ENCODE assay signal across 8 mouse cellular contexts in the genomic region with DNA sequence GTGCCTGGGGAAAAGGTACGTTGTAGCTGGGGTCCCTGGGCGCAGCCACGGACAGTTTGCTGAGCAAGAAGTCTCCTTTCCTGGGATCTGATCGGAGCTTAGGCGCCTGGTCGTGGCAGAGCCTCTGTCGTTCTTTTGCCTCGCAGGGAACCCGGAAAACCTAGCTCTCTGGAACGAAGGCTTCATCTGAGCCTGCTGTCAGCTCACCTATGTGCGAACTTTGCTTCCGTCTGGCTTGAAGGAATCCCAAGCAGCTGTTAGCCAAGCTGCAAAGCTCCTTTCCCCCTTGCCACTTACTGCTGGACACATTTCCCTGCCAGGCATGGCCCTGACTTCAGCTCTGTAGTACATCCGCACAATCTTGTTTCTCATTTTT. TPM values are rescaled to one million over a fixed set of nuclear protein-coding genes. Genes with fewer than 3 reads are reported as not detected.
DNase-seq lines count a peak whose midpoint lies in the region; ATAC-seq lines count a peak whose summit lies in the region.

No protein-coding gene starts in this region.

- no peaks in the 10 kb centered on the region for H3K36me3 ChIP-seq in heart, embryonic 13.5 days
- no peaks in the 10 kb centered on the region for H3K36me3 ChIP-seq in forebrain, embryonic 16.5 days (ENCODE audit: control insufficient read depth, insufficient read depth)
- H3K36me3 ChIP-seq in limb, embryonic 15.5 days: no peaks in the 10 kb centered on the region

- peaks cover 27% of the 10 kb centered on the region for H3K4me1 ChIP-seq in heart, embryonic 13.5 days
- H3K4me1 ChIP-seq in forebrain, embryonic 16.5 days (replicated peaks; ENCODE audit: control insufficient read depth, insufficient read depth, low read length): peaks cover 28% of the 10 kb centered on the region
- H3K4me1 ChIP-seq in limb, embryonic 15.5 days: peaks cover 10% of the 10 kb centered on the region

- WGBS in heart, embryonic 13.5 days: under 1% methylated on average over 13 of the region's 13 CpGs
- WGBS in forebrain, embryonic 16.5 days: 2% methylated on average over 13 of the region's 13 CpGs
- WGBS in limb, embryonic 15.5 days: under 1% methylated on average over 13 of the region's 13 CpGs

- H3K9me3 ChIP-seq in heart, embryonic 13.5 days: no peaks in the 10 kb centered on the region
- H3K9me3 ChIP-seq in forebrain, embryonic 16.5 days (ENCODE audit: control insufficient read depth, low read length): no peaks in the 10 kb centered on the region
- no peaks in the 10 kb centered on the region for H3K9me3 ChIP-seq in limb, embryonic 15.5 days

- H3K4me3 ChIP-seq in heart, embryonic 13.5 days: peak overlapping the region; percentile 67
- H3K4me3 ChIP-seq in forebrain, embryonic 16.5 days (replicated peaks; ENCODE audit: low read length): peak overlapping the region; percentile 60
- H3K4me3 ChIP-seq in limb, embryonic 15.5 days: peak overlapping the region; percentile 62

- H3K4me2 ChIP-seq in heart, embryonic 13.5 days: peak overlapping the region; percentile 84
- H3K4me2 ChIP-seq in forebrain, embryonic 16.5 days (ENCODE audit: low read length): peak overlapping the region; percentile 72
- H3K4me2 ChIP-seq in limb, embryonic 15.5 days: peak overlapping the region; percentile 83

- intact Hi-C loops in heart, postnatal 25 days (cut with DNase I): no loop called here

- peak overlapping the region; percentile 70 for H3K27ac ChIP-seq in heart, embryonic 13.5 days (replicated peaks)
- H3K27ac ChIP-seq in forebrain, embryonic 16.5 days (ENCODE audit: low read length): peak overlapping the region; percentile 92
- H3K27ac ChIP-seq in limb, embryonic 15.5 days: peak overlapping the region; percentile 85

- peak overlapping the region; percentile 80 for H3K9ac ChIP-seq in heart, embryonic 13.5 days
- peak overlapping the region; percentile 75 for H3K9ac ChIP-seq in forebrain, embryonic 16.5 days (replicated peaks; ENCODE audit: low read depth, low read length)
- H3K9ac ChIP-seq in limb, embryonic 15.5 days: peak overlapping the region; percentile 44

- H3K27me3 ChIP-seq in heart, embryonic 13.5 days (replicated peaks): peaks cover 9% of the 10 kb centered on the region; the same call in 1 of the 2 replicates
- no peaks in the 10 kb centered on the region for H3K27me3 ChIP-seq in forebrain, embryonic 16.5 days (replicated peaks; ENCODE audit: control insufficient read depth, insufficient read depth, low read length)
- H3K27me3 ChIP-seq in limb, embryonic 15.5 days: no peaks in the 10 kb centered on the region

- DNase-seq in heart, postnatal 25 days (ENCODE audit: low spot score): no peak
- DNase-seq in cerebellum, adult 11 months: peak; percentile 37
- peak; percentile 16 for DNase-seq in right cerebral cortex, postnatal 14 days
- no peak for DNase-seq in adrenal gland, postnatal 14 days
- no peak for DNase-seq in urinary bladder, postnatal 4 days (ENCODE audit: low spot score in 2 of 2)

- ATAC-seq in heart, embryonic 13.5 days (ENCODE audit: extremely low read depth, insufficient number of reproducible peaks, low FRiP score, low TSS enrichment): no peak
- ATAC-seq in forebrain, embryonic 16.5 days: no peak
- no peak for ATAC-seq in limb, embryonic 15.5 days (ENCODE audit: insufficient number of reproducible peaks, low FRiP score, low TSS enrichment, low read depth)

RNA-seq across cellular contexts. Expression of a gene that starts 0.9 kb away (rescaled TPM):
- 8.3 and 9.1 TPM in 2 replicates for polyA plus RNA-seq in heart, embryonic 13.5 days (2015; fragmentation: Nextera tagmentation; extraction: Ambion mirVana)
- total RNA-seq in heart, postnatal 25 days (2021): 1 to 10 TPM; 1.5 to 1.8 TPM
- polyA plus RNA-seq in forebrain, embryonic 16.5 days (2015; fragmentation: Nextera tagmentation; extraction: Ambion mirVana): 121 and 141 TPM in 2 replicates
- polyA plus RNA-seq in limb, embryonic 15.5 days (2015; fragmentation: Nextera tagmentation; extraction: Ambion mirVana): 35.2 and 40.3 TPM in 2 replicates
- 2.6 and 4.2 TPM in 2 replicates for total RNA-seq in adrenal gland, postnatal 14 days (2021)

Comparison
In these comparisons a context has a peak if more than half of its experiments do, and no peak if none do; other contexts are left out.
1. DNase-seq: peak in cerebellum, adult 11 months (single experiment) and right cerebral cortex, postnatal 14 days (single experiment); none in heart, postnatal 25 days (single experiment), adrenal gland, postnatal 14 days (single experiment) and urinary bladder, postnatal 4 days (0 of 2).
2. Peak in every context shown above with its lines, with median percentiles within 50 percentile points of each other: H3K27ac ChIP-seq, H3K4me2 ChIP-seq, H3K4me3 ChIP-seq and H3K9ac ChIP-seq.